Mouse (Mus musculus) lung, postnatal 0 days (tissue): ENCODE results near the gene Usf3.

Source experiments
- CTCF ChIP-seq: IDR thresholded peaks from 2 replicates; pipeline ENCODE4 v1.5.1; 2016; ENCODE audit warnings: antibody characterized with exemption, mild to moderate bottlenecking
- EP300 ChIP-seq: IDR thresholded peaks from 2 replicates; pipeline ENCODE4 v1.6.1; 2016; ENCODE audit warnings: antibody characterized with exemption, mild to moderate bottlenecking, control low read depth

DNA sequence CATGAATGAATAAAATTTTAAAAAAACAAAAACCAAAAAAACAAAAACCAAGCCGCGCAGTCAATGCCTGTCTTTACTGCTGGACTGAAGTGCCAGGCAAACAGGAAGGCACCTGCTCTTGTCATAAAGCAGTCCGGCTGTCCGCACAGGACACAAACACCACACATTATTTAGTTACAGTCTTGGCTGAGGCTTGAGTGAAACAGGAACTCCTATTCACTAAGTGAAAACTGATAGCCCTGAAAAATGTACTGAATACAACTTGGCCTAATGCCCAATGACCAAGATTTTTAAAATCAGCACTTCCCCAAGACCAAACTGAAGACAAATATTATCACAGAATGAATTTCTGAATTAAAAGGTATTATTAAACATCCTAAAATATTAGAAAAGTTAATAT lies 46.6 kb upstream of the Usf3 start:
- TF ChIP-seq CTCF: no peak
- TF ChIP-seq EP300: no peak
